Mouse (Mus musculus) B cell, adult 2 months (primary cell): ENCODE measurements around the gene Abcc10.
A peak's percentile ranks its signal among the peaks of the same experiment; 100 is the strongest.

Source experiments
- DNase-seq, 2 experiments: peaks; one replicate each; pipeline ENCODE4 v3.0.0; 2022

Gene Abcc10

GRCm38 (mm10) chr17:46284653-46285052, 43.5 kb downstream of the Abcc10 start:
- no peak for DNase-seq

- DNase-seq = no peak
These were observed 44.2 kb downstream of the Abcc10 start for GRCm38 (mm10) chr17:46283911-46284310.

- DNase-seq = no peak
These were observed 45.0 kb downstream of the Abcc10 start for GRCm38 (mm10) chr17:46283140-46283539.

GRCm38 (mm10) chr17:46282483-46283123, 45.5 kb downstream of the Abcc10 start, which contains the start of gene Tjap1:
Gene Tjap1, minus strand, starts transcription at chr17:46283026.
- peak; percentile 89 to 90 for DNase-seq

GRCm38 (mm10) chr17:46278011-46278765, 50.0 kb downstream of the Abcc10 start:
- DNase-seq = no peak

- no peak for DNase-seq
These were observed 50.6 kb downstream of the Abcc10 start for GRCm38 (mm10) chr17:46277586-46277985.

- DNase-seq = no peak
These were observed 52.6 kb downstream of the Abcc10 start for GRCm38 (mm10) chr17:46275506-46275905.

GRCm38 (mm10) chr17:46275034-46275433, 53.1 kb downstream of the Abcc10 start:
- DNase-seq = no peak

- no peak for DNase-seq
These were observed 53.7 kb downstream of the Abcc10 start for GRCm38 (mm10) chr17:46274465-46274864.

GRCm38 (mm10) chr17:46273803-46274236, 54.3 kb downstream of the Abcc10 start:
- DNase-seq = no peak

GRCm38 (mm10) chr17:46272675-46273074, 55.5 kb downstream of the Abcc10 start:
- DNase-seq = no peak

GRCm38 (mm10) chr17:46272058-46272457, 56.1 kb downstream of the Abcc10 start:
- DNase-seq = no peak

- DNase-seq = no peak
These were observed 58.2 kb downstream of the Abcc10 start for GRCm38 (mm10) chr17:46269771-46270534.

GRCm38 (mm10) chr17:46268026-46268720, 60.0 kb downstream of the Abcc10 start:
- no peak for DNase-seq

GRCm38 (mm10) chr17:46267511-46267910, 60.6 kb downstream of the Abcc10 start:
- no peak for DNase-seq

GRCm38 (mm10) chr17:46266986-46267385, 61.2 kb downstream of the Abcc10 start:
- DNase-seq = no peak

- peak; percentile 87 for DNase-seq
These were observed 62.1 kb downstream of the Abcc10 start for GRCm38 (mm10) chr17:46265918-46266618.

GRCm38 (mm10) chr17:46265502-46265901, 62.6 kb downstream of the Abcc10 start:
- DNase-seq = no peak

- DNase-seq = no peak
These were observed 65.9 kb downstream of the Abcc10 start for GRCm38 (mm10) chr17:46262201-46262694.

- no peak for DNase-seq
These were observed 68.5 kb downstream of the Abcc10 start for GRCm38 (mm10) chr17:46259675-46260074.

GRCm38 (mm10) chr17:46258279-46259053, 69.7 kb downstream of the Abcc10 start:
- DNase-seq = no peak
